Mouse (Mus musculus) hindbrain, postnatal 0 days (tissue): ENCODE measurements at regions not wholly inside any gene's neighbourhood (a gene's known extent, or its start where the extent isn't known, plus 50 kb on each side); places are given as distances from the start of the nearest gene placed in this dataset.
A peak's percentile ranks its signal among the peaks of the same experiment; 100 is the strongest.

Source experiments
- ATAC-seq: fragments of 200-750 bp; cut with Nextera tagmentation; 2 replicates; pipeline ENCODE4 v1.8.0; 2017; ENCODE audit warnings: mild to moderate bottlenecking, moderate TSS enrichment, moderate library complexity
- DNase-seq: peaks from one replicate; pipeline ENCODE4 v3.0.0-alpha.2; 2015; ENCODE audit warnings: low spot score
- H3K27ac ChIP-seq: fragments of 300-500 bp; sonication (generic); 2 replicates; pipeline ENCODE4 v1.5.1; 2014; ENCODE audit warnings: mild to moderate bottlenecking
- H3K27me3 ChIP-seq: fragments of 300-500 bp; sonication (generic); 2 replicates; pipeline ENCODE4 v1.6.1; 2014; ENCODE audit warnings: low read length, mixed read lengths; ENCODE audit not compliant: insufficient read depth
- H3K36me3 ChIP-seq: fragments of 300-500 bp; sonication (generic); 2 replicates; pipeline ENCODE4 v1.6.1; 2014; ENCODE audit warnings: low read length, mixed read lengths; ENCODE audit not compliant: insufficient read depth
- H3K4me1 ChIP-seq: fragments of 300-500 bp; sonication (generic); 2 replicates; pipeline ENCODE4 v1.6.1; 2014; ENCODE audit warnings: antibody characterized with exemption, low read length, mixed read lengths; ENCODE audit not compliant: insufficient read depth
- H3K4me2 ChIP-seq: fragments of 300-500 bp; sonication (generic); 2 replicates; pipeline ENCODE4 v1.6.1; 2014; ENCODE audit warnings: low read depth, mild to moderate bottlenecking, low read length, moderate library complexity, mixed read lengths
- H3K4me3 ChIP-seq: fragments of 300-500 bp; sonication (generic); 2 replicates; pipeline ENCODE4 v1.5.1; 2014; ENCODE audit warnings: low read length
- H3K9ac ChIP-seq: fragments of 300-500 bp; sonication (generic); replicated peaks from 2 replicates; pipeline ENCODE4 v1.6.1; 2014; ENCODE audit warnings: mild to moderate bottlenecking, low read length, moderate library complexity, mixed read lengths
- H3K9me3 ChIP-seq: fragments of 300-500 bp; sonication (generic); 2 replicates; pipeline ENCODE4 v1.6.1; 2016; ENCODE audit warnings: low read length, mixed read lengths
- CTCF ChIP-seq: IDR thresholded peaks from 2 replicates; pipeline ENCODE4 v1.5.1; 2016; ENCODE audit warnings: antibody characterized with exemption, control low read depth, low read depth
- WGBS: fragments of 180-500 bp; shearing (Covaris S2); extraction: QIAGEN DNeasy Blood & Tissue Kit; methylation state at CpG from one replicate; pipeline ENCODE4 v1.1.7; 2014; 5-methylcytosine and 5-hydroxymethylcytosine counted together

DNA sequence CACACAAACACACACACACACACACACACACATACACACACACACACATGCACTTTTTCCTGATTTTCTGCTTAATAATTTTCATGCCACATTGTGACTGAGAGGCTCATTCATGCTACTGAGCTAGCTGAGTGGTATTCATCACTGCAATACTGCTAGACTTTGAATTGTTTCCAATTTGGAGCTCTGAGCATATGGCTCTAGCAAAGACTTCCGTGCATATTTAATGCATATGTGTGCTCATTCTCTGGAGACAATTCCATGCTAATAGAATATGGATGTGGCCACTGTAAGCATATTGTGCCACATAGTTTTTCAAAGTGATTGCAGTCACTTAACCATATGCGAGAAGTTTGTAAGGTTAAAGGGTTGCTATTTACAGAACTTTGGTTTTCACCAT, 432.4 kb upstream of the Gnpda2 start:
- no peaks in the 10 kb centered on the region for H3K27me3 ChIP-seq
- H3K4me1 ChIP-seq = no peaks in the 10 kb centered on the region
- no peak overlapping the region for H3K4me2 ChIP-seq
- H3K9me3 ChIP-seq = no peaks in the 10 kb centered on the region
- H3K4me3 ChIP-seq = no peak overlapping the region
- WGBS = 35% methylated on average over 2 of the region's 2 CpGs
- no peaks in the 10 kb centered on the region for H3K36me3 ChIP-seq
- no peak overlapping the region for H3K27ac ChIP-seq
- no peak overlapping the region for H3K9ac ChIP-seq
- ATAC-seq (no peak), DNase-seq (peak; percentile 51)
- TF ChIP-seq CTCF = no peak

DNA sequence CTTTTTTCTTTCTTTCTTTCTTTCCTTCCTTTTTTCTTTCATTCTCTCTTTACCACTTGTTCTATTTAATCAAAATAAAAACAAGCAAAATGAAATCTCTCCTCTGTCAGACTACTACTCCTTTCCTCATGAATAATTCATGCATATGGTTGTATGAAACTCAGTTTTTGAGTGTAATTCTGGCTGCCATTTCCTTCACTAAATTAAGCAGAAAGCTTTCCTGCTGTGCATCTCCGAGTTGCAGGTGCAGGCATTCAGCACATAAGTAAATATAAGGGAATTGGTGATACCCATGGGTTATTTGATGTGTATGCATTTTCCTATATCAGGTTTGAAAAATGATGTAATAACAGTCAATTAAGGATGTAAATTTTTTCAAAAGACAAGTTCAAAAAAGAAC, 419.8 kb upstream of the Gnpda2 start:
- no peak overlapping the region for H3K4me2 ChIP-seq
- peak; percentile 32 for DNase-seq
- H3K4me3 ChIP-seq = no peak overlapping the region
- no peak for ATAC-seq
- no peaks in the 10 kb centered on the region for H3K9me3 ChIP-seq
- no peaks in the 10 kb centered on the region for H3K4me1 ChIP-seq
- no peak for TF ChIP-seq CTCF
- H3K9ac ChIP-seq = no peak overlapping the region
- no peak overlapping the region for H3K27ac ChIP-seq
- H3K36me3 ChIP-seq = no peaks in the 10 kb centered on the region
- H3K27me3 ChIP-seq = no peaks in the 10 kb centered on the region
- WGBS = 19% methylated on average over 1 of the region's 1 CpGs
